Mouse (Mus musculus): ENCODE results near the gene Ebp.

DNA sequence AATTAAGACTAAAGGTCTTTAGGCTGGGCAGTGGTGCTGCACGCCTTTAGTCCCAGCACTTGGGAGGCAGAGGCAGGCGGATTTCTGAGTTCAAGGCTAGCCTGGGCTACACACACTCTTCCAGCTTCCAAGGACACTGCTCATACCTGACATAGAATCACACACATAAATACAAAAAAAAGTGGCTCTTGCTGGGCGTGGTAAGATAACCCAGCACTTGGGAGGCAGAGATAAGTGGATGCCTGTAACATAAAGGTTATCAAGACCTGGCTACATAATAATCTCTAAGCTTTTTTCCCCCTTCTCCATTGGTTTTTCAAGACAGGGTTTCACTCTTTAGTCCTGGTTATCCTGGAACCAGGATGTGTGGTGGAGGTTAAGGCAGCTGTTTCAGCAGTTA lies 40.3 kb upstream of the Ebp start:
- no peak for TF ChIP-seq POLR2A (IDR thresholded peaks at IDR 0.05; ENCODE audit: insufficient read length, low read depth)
- no peak for TF ChIP-seq POLR2AphosphoS2 (IDR thresholded peaks at IDR 0.05; ENCODE audit: insufficient read length, low read depth)
- TF ChIP-seq CEBPB (IDR thresholded peaks at IDR 0.05; ENCODE audit: insufficient read depth, poor library complexity, severe bottlenecking), result no peak
- no peak for TF ChIP-seq MYOD1 (IDR thresholded peaks at IDR 0.05; ENCODE audit: control insufficient read depth in 1 of 3, insufficient read length in 2 of 3, low read depth in 2 of 3)
- TF ChIP-seq USF1 (IDR thresholded peaks at IDR 0.05; ENCODE audit: low read depth), result no peak
- TF ChIP-seq MAX (IDR thresholded peaks at IDR 0.05; ENCODE audit: low read depth), result no peak
